Mouse (Mus musculus): ENCODE data around the gene Zfp683. TPM values are rescaled to one million over a fixed set of nuclear protein-coding genes. Genes with fewer than 3 reads are reported as not detected.

Gene Zfp683
- total RNA-seq, 2 experiments from 2014 or later, result not detected

- no peak for DNase-seq (ENCODE audit: low spot score in 2 of 2)
Observed at GRCm38 (mm10) chr4:134047648-134048047, 6.0 kb upstream of the Zfp683 start.

- DNase-seq (ENCODE audit: low spot score in 2 of 2), result no peak
Observed at GRCm38 (mm10) chr4:134051912-134052311, 1.7 kb upstream of the Zfp683 start.

- DNase-seq (ENCODE audit: low spot score in 2 of 2), result no peak
Observed at GRCm38 (mm10) chr4:134052560-134052959, 1.1 kb upstream of the Zfp683 start.

- no peak for DNase-seq (ENCODE audit: low spot score in 2 of 2)
Observed at GRCm38 (mm10) chr4:134058166-134058715, 4.6 kb downstream of the Zfp683 start.

- DNase-seq (ENCODE audit: low spot score in 2 of 2), result no peak
Observed at GRCm38 (mm10) chr4:134058908-134059307, 5.3 kb downstream of the Zfp683 start.

GRCm38 (mm10) chr4:134060135-134060865, 6.7 kb downstream of the Zfp683 start, which contains the start of gene Crybg2:
Crybg2 (plus strand) TSS chr4:134060815.
- no peak for DNase-seq (ENCODE audit: low spot score in 2 of 2)

- DNase-seq (ENCODE audit: low spot score in 2 of 2), result no peak
Observed at GRCm38 (mm10) chr4:134061166-134061830, 7.7 kb downstream of the Zfp683 start.

- no peak for DNase-seq (ENCODE audit: low spot score in 2 of 2)
Observed at GRCm38 (mm10) chr4:134061944-134062446, 8.4 kb downstream of the Zfp683 start.

GRCm38 (mm10) chr4:134062561-134062960, 8.9 kb downstream of the Zfp683 start:
- no peak for DNase-seq (ENCODE audit: low spot score in 2 of 2)

GRCm38 (mm10) chr4:134065431-134066004, 11.9 kb downstream of the Zfp683 start:
- DNase-seq (ENCODE audit: low spot score in 2 of 2), result no peak

- no peak for DNase-seq (ENCODE audit: low spot score in 2 of 2)
Observed at GRCm38 (mm10) chr4:134067383-134067782, 13.7 kb downstream of the Zfp683 start.

GRCm38 (mm10) chr4:134067833-134068544, 14.4 kb downstream of the Zfp683 start:
- DNase-seq (ENCODE audit: low spot score in 2 of 2), result no peak

- no peak for DNase-seq (ENCODE audit: low spot score in 2 of 2)
Observed at GRCm38 (mm10) chr4:134068793-134069580, 15.3 kb downstream of the Zfp683 start.

- DNase-seq (ENCODE audit: low spot score in 2 of 2), result no peak
Observed at GRCm38 (mm10) chr4:134078694-134079093, 25.1 kb downstream of the Zfp683 start.

GRCm38 (mm10) chr4:134080674-134081073, 27.0 kb downstream of the Zfp683 start:
- DNase-seq (ENCODE audit: low spot score in 2 of 2), result no peak

- peak in 1 of 2 experiments; percentile 25 for DNase-seq (ENCODE audit: low spot score in 2 of 2)
Observed at GRCm38 (mm10) chr4:134081730-134082386, 28.2 kb downstream of the Zfp683 start.

- no peak for DNase-seq (ENCODE audit: low spot score in 2 of 2)
Observed at GRCm38 (mm10) chr4:134082460-134082859, 28.8 kb downstream of the Zfp683 start.

- DNase-seq (ENCODE audit: low spot score in 2 of 2), result no peak
Observed at GRCm38 (mm10) chr4:134084999-134085398, 31.4 kb downstream of the Zfp683 start.

- no peak for DNase-seq (ENCODE audit: low spot score in 2 of 2)
Observed at GRCm38 (mm10) chr4:134087412-134087811, 33.8 kb downstream of the Zfp683 start.

GRCm38 (mm10) chr4:134089029-134089428, 35.4 kb downstream of the Zfp683 start:
- DNase-seq (ENCODE audit: low spot score in 2 of 2), result no peak

Measured in adrenal gland, postnatal 4 days (tissue).